Mouse (Mus musculus) frontal cortex, adult (tissue): Measurements from ENCODE around the gene Aup1.

Experiments
- ATAC-seq: cut with Nextera tagmentation; 2 replicates; pipeline ENCODE4 v1.9.2; 2017; ENCODE audit warnings: mild to moderate bottlenecking, moderate library complexity, mixed read lengths; ENCODE audit not compliant: low TSS enrichment

The Aup1 gene

DNA sequence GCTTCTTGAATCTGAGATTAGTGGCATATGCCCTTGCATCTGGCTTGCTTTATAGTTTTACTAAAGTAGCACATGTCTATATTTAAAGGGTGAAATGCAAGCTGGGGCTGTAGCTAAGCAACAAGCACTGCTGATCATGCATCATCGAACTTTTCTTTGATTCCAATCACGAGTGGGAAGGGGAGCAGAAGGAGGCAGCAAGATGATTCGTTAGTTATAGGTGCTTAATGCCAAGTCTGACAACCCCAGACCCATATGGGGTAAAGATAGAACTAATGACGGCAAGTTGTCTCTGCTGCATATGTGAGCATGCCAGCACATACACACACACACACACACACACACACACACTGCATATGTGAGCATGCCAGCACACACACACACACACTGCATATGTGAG, 49.8 kb downstream of the Aup1 start:
- ATAC-seq: no peak
